Mouse (Mus musculus): ENCODE measurements around the gene Prcp. TPM values are rescaled to one million over a fixed set of nuclear protein-coding genes. Genes with fewer than 3 reads are reported as not detected.

Gene Prcp
- 31.4 TPM for polyA plus RNA-seq (2014; fragmentation: Illumina TruSeq; extraction: RNeasy Lipid Tissue Mini Kit (QIAGEN cat#74804); ENCODE audit: low read depth, low replicate concordance)

DNA sequence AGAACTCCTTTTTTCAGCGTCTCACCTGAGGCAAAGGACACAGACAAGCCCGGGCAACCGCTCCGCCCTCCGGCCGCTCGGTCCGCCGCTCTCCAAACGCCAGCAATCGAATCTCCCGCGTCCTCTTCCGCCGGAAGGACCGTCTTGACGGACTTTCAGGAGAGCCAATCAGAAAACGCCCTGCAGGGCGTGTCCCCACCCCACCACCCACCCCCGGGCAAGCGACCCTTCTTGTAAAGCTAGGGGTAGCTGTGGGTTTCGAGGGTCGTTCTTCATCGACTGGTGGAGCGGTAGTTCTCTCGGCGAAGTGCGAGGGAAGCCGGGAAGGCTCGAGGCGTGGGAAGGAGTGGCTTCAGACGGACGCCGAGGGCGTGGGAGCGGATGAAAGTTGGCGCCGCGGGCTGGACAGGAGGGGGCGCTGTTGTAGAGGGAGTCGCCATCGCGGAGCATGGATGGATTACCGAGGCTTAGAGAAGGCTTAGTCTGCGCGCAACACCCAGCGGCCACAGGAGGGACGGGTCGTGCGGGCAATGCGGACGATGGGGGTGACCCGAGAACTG lies at the start of gene Prcp, which contains the start of gene Ddias:
Prcp (plus strand) TSS at position 355 of the 560 bp plus-strand sequence.
Ddias (minus strand) TSS at position 132 of the 560 bp plus-strand sequence.

Other genes with a start within 250 kb of the Prcp start
- 6.5 TPM for gene Ankrd42, start 237.3 kb upstream of the Prcp start, polyA plus RNA-seq (2014; fragmentation: Illumina TruSeq; extraction: RNeasy Lipid Tissue Mini Kit (QIAGEN cat#74804); ENCODE audit: low read depth, low replicate concordance)
- 57.1 TPM for gene Pcf11, start 204.5 kb upstream of the Prcp start, polyA plus RNA-seq (2014; fragmentation: Illumina TruSeq; extraction: RNeasy Lipid Tissue Mini Kit (QIAGEN cat#74804); ENCODE audit: low read depth, low replicate concordance)
- 4.7 TPM for gene Rab30, start 132.9 kb upstream of the Prcp start, polyA plus RNA-seq (2014; fragmentation: Illumina TruSeq; extraction: RNeasy Lipid Tissue Mini Kit (QIAGEN cat#74804); ENCODE audit: low read depth, low replicate concordance)
- gene Ddias, start 223 bp upstream of the Prcp start, polyA plus RNA-seq (2014; fragmentation: Illumina TruSeq; extraction: RNeasy Lipid Tissue Mini Kit (QIAGEN cat#74804); ENCODE audit: low read depth, low replicate concordance) = 2.2 TPM
- gene Fam181b, start 205.4 kb downstream of the Prcp start, polyA plus RNA-seq (2014; fragmentation: Illumina TruSeq; extraction: RNeasy Lipid Tissue Mini Kit (QIAGEN cat#74804); ENCODE audit: low read depth, low replicate concordance) = 0.93 TPM